Mouse (Mus musculus) heart, postnatal 10 days (tissue): ENCODE measurements at regions not wholly inside any gene's neighbourhood (a gene's known extent, or its start where the extent isn't known, plus 50 kb on each side); places are given as distances from the start of the nearest gene placed in this dataset.

Experiments used
- DNase-seq, 2 experiments: peaks; one replicate each; pipeline ENCODE4 v3.0.0; 2021
- intact Hi-C: fragments of 180-260 bp; cut with DNase I; formaldehyde crosslinking; loops from one replicate; pipeline ENCODE4 v1.15.1; 2025

GRCm38 (mm10) chr19:15093534-15093933, 495.7 kb upstream of the Tle4 start:
- no peak for DNase-seq
- intact Hi-C loops: no loop called here

GRCm38 (mm10) chr19:15080638-15081037, 482.8 kb upstream of the Tle4 start:
- intact Hi-C loops: no loop called here
- DNase-seq: no peak

GRCm38 (mm10) chr19:15057801-15058200, 459.9 kb upstream of the Tle4 start:
- no peak for DNase-seq
- intact Hi-C loops: no loop called here

- intact Hi-C loops: no loop called here
- no peak for DNase-seq
These were observed 455.8 kb upstream of the Tle4 start for GRCm38 (mm10) chr19:15053582-15054141.

GRCm38 (mm10) chr19:15052642-15053239, 454.9 kb upstream of the Tle4 start:
- intact Hi-C loops: no loop called here

GRCm38 (mm10) chr19:15047896-15048295, 450.0 kb upstream of the Tle4 start:
- peak in 1 of 2 experiments; percentile 18 for DNase-seq
- intact Hi-C loops: no loop called here

More at GRCm38 (mm10) chr19:15052642-15053239, 454.9 kb upstream of the Tle4 start:
- DNase-seq: no peak

GRCm38 (mm10) chr19:15047306-15047868, 449.5 kb upstream of the Tle4 start:
- intact Hi-C loops: no loop called here
- no peak for DNase-seq

DNA sequence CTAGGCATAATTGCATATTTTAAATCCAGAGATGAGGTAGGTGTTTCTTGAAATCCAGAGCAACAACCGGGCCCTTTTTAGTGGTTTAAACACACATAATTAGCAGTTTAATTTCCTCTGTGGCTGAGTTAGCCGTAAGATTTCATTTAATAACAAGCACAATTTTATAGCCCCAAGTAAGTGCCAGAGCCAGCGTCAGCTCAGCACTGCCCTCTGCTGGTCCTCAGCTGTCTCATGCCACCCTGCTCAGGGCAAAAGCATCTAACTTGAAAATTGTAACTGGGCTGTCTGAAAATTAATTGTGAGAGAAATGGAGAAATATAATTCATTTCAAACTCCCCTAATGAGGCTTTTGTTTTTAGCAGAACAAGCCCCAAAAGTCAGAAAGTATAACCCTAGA, 437.7 kb upstream of the Tle4 start:
- intact Hi-C loops: loop anchor here (1.0 to 5.0 kb wide), 2 partner anchors 582 to 1054 kb away; no protein-coding TSS in a partner anchor
- DNase-seq: peak; percentile 45 to 75

GRCm38 (mm10) chr19:15033921-15034320, 436.1 kb upstream of the Tle4 start:
- DNase-seq: no peak
- intact Hi-C loops: no loop called here

GRCm38 (mm10) chr19:15033396-15033795, 435.5 kb upstream of the Tle4 start:
- intact Hi-C loops: no loop called here

DNA sequence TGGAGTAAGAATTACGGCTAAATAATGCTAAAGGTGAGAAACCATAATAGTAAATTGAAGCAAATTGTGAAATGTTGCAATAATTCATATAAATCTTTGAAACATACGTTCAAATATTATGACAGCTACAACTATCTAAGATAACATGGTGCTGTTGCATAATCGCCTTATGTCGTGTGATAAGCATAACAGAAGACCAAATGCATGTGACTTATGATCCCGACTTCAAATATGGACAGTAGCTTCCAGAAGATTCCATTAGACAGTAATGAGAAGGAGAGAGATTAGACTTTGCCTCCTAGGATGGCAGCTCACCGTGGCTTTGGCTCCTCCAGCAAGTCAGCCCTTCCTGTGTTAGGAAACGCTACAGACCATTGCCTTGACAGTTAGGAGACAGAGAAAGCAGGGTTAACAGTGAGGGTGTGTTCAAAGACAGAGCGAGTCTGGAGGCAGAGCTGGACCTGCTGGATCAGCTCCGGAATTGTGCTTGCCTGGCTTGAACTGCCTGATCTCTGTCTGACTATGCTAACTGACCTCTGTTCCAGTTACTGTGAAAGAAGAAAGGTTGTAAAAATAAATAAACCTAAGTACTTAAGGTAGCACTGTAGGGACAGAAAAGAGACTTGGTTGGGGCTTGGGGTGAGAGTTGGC, 434.6 kb upstream of the Tle4 start:
- DNase-seq: no peak
- intact Hi-C loops: no loop called here

More at GRCm38 (mm10) chr19:15033396-15033795, 435.5 kb upstream of the Tle4 start:
- DNase-seq: no peak

GRCm38 (mm10) chr19:15031483-15031882, 433.6 kb upstream of the Tle4 start:
- intact Hi-C loops: no loop called here
- no peak for DNase-seq

DNA sequence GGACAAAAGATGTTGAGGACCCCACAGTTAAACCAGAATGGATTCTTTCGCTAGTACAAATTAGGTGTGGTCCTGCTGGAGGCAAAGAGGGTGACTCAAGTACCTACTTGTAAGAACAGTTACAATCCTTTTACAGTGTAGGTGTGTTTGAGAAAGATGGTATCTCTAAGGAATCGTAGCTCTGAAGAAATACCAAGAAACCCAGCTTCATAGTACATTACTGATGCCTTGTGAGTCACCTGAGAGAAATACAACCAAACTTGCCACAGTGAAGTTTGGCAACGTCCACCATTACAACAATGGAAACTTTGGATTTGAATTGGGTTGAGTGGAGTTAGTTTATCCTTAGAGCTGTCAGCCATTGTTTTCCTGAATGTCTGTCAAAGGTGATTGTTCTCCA, 405.7 kb upstream of the Tle4 start:
- DNase-seq: no peak
- intact Hi-C loops: no loop called here

GRCm38 (mm10) chr19:14993344-14993743, 395.5 kb upstream of the Tle4 start:
- intact Hi-C loops: no loop called here

GRCm38 (mm10) chr19:14970161-14970560, 372.3 kb upstream of the Tle4 start:
- intact Hi-C loops: no loop called here
- no peak for DNase-seq

More at GRCm38 (mm10) chr19:14993344-14993743, 395.5 kb upstream of the Tle4 start:
- no peak for DNase-seq

DNA sequence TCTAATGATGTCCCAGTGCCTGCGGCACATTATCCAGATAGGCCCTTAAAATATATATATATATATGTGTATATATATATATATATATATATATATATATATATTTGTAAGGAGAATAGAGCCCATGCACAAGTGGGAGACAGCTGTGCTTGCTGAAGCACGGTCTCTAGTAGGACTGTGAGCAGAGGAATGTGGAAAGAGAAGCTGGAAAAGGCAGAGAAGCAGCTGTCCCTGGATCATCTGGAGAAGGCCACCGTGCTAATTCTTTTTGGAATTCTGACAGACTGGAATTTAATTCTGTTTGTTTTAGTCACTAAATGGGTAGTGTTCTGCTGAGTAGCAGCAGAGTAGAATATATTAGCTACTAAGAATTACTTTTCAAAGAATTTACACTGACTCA, 370.4 kb upstream of the Tle4 start:
- intact Hi-C loops: no loop called here

GRCm38 (mm10) chr19:14957727-14958126, 359.9 kb upstream of the Tle4 start:
- DNase-seq: no peak
- intact Hi-C loops: no loop called here

More for the DNA sequence above, 370.4 kb upstream of the Tle4 start:
- DNase-seq: no peak

GRCm38 (mm10) chr19:14957154-14957553, 359.3 kb upstream of the Tle4 start:
- intact Hi-C loops: no loop called here
- DNase-seq: no peak

GRCm38 (mm10) chr19:14956392-14956791, 358.5 kb upstream of the Tle4 start:
- DNase-seq: no peak
- intact Hi-C loops: no loop called here

- DNase-seq: no peak
- intact Hi-C loops: no loop called here
These were observed 358.1 kb upstream of the Tle4 start for GRCm38 (mm10) chr19:14955969-14956368.

- intact Hi-C loops: no loop called here
These were observed 342.5 kb upstream of the Tle4 start for GRCm38 (mm10) chr19:14940207-14940952.

More at GRCm38 (mm10) chr19:14940207-14940952, 342.5 kb upstream of the Tle4 start:
- DNase-seq: no peak
